Mouse (Mus musculus) CH12.LX (cell line): ENCODE results near the gene Hyal3.

ENCODE experiments used
- CTCF ChIP-seq, 2 experiments: IDR thresholded peaks in 1 of 2; conservative IDR thresholded peaks in 1 of 2; 2 replicates each; pipeline ENCODE4 v1.5.1; 2011 to 2012; ENCODE audit warnings: low read depth in 2 of 2, low read length in 2 of 2, improper control_type of control experiment in 1 of 2, inconsistent platforms in 1 of 2, mild to moderate bottlenecking in 1 of 2, moderate library complexity in 1 of 2
- E2F4 ChIP-seq: IDR thresholded peaks from 2 replicates; pipeline ENCODE4 v1.6.1; 2011; ENCODE audit warnings: low read depth, low read length, improper control_type of control experiment; ENCODE audit not compliant: insufficient replicate concordance
- ELF1 ChIP-seq: IDR thresholded peaks from 2 replicates; pipeline ENCODE4 v1.6.1; 2014; ENCODE audit warnings: low read depth, mild to moderate bottlenecking, inconsistent platforms, low read length, improper control_type of control experiment
- EP300 ChIP-seq: IDR thresholded peaks from 2 replicates; pipeline ENCODE4 v1.6.1; 2011; ENCODE audit warnings: low read length, improper control_type of control experiment
- GABPA ChIP-seq: IDR thresholded peaks from 2 replicates; pipeline ENCODE4 v1.6.1; 2012; ENCODE audit warnings: low read depth, low read length, improper control_type of control experiment, inconsistent platforms; ENCODE audit not compliant: insufficient replicate concordance
- MAX ChIP-seq: IDR thresholded peaks from 2 replicates; pipeline ENCODE4 v1.6.1; 2011; ENCODE audit warnings: low read length, improper control_type of control experiment
- NRF1 ChIP-seq: IDR thresholded peaks from 2 replicates; pipeline ENCODE4 v1.6.1; 2014; ENCODE audit warnings: low read depth, mild to moderate bottlenecking, inconsistent platforms, low read length, improper control_type of control experiment, moderate library complexity
- POLR2A ChIP-seq: IDR thresholded peaks from 2 replicates; pipeline ENCODE4 v1.6.1; 2011; ENCODE audit warnings: low read depth, mild to moderate bottlenecking, improper control_type of control experiment, low read length
- SIN3A ChIP-seq: IDR thresholded peaks from 2 replicates; pipeline ENCODE4 v1.6.1; 2012; ENCODE audit warnings: low read length, improper control_type of control experiment, inconsistent platforms
- TBP ChIP-seq: conservative IDR thresholded peaks from 2 replicates; pipeline ENCODE4 v1.6.1; 2011; ENCODE audit warnings: low read depth, low read length, improper control_type of control experiment
- UBTF ChIP-seq: IDR thresholded peaks from 2 replicates; pipeline ENCODE4 v1.6.1; 2012; ENCODE audit warnings: low read depth, mild to moderate bottlenecking, inconsistent platforms, low read length, improper control_type of control experiment, moderate library complexity
- USF2 ChIP-seq: conservative IDR thresholded peaks from 2 replicates; pipeline ENCODE4 v1.6.1; 2011; ENCODE audit warnings: low read depth, low read length, improper control_type of control experiment

GRCm38 (mm10) chr9:107579023-107579900, 1.4 kb upstream of the Hyal3 start:
- TF ChIP-seq UBTF (no peak), USF2 (no peak), EP300 (no peak), GABPA (no peak), TBP (no peak), CTCF (conservative IDR thresholded peaks at IDR 0.05 in 1 of 2, IDR thresholded peaks at IDR 0.05 in 1 of 2; ENCODE audit: low read depth in 2 of 2, low read length in 2 of 2) (no peak), NRF1 (no peak), MAX (no peak), E2F4 (no peak), POLR2A (no peak), SIN3A (no peak), ELF1 (no peak)
